Mouse (Mus musculus) kidney, embryonic 15.5 days (tissue): ENCODE results near the gene Taf5. TPM values are rescaled to one million over a fixed set of nuclear protein-coding genes. Genes with fewer than 3 reads are reported as not detected.

Experiments
- ATAC-seq: fragments of 200-750 bp; cut with Nextera tagmentation; replicated peaks from 2 replicates; pipeline ENCODE4 v1.8.0; 2017; ENCODE audit warnings: moderate TSS enrichment; ENCODE audit not compliant: low FRiP score
- H3K27ac ChIP-seq: fragments of 300-500 bp; sonication (generic); 2 replicates; pipeline ENCODE4 v1.5.1; 2015; ENCODE audit warnings: mild to moderate bottlenecking, inconsistent platforms
- H3K27me3 ChIP-seq: fragments of 300-500 bp; sonication (generic); 2 replicates; pipeline ENCODE4 v1.6.1; 2015; ENCODE audit warnings: inconsistent platforms
- H3K36me3 ChIP-seq: fragments of 300-500 bp; sonication (generic); 2 replicates; pipeline ENCODE4 v1.6.1; 2015; ENCODE audit warnings: inconsistent platforms
- H3K4me1 ChIP-seq: fragments of 300-500 bp; sonication (generic); 2 replicates; pipeline ENCODE4 v1.6.1; 2015; ENCODE audit warnings: inconsistent platforms
- H3K4me2 ChIP-seq: fragments of 300-500 bp; sonication (generic); 2 replicates; pipeline ENCODE4 v1.6.1; 2015; ENCODE audit warnings: moderate library complexity, mild to moderate bottlenecking, inconsistent platforms
- H3K4me3 ChIP-seq: fragments of 300-500 bp; sonication (generic); replicated peaks from 2 replicates; pipeline ENCODE4 v1.5.1; 2015; ENCODE audit warnings: mild to moderate bottlenecking, inconsistent platforms
- H3K9ac ChIP-seq: fragments of 300-500 bp; sonication (generic); 2 replicates; pipeline ENCODE4 v1.6.1; 2015; ENCODE audit warnings: mild to moderate bottlenecking, inconsistent platforms
- H3K9me3 ChIP-seq: fragments of 300-500 bp; sonication (generic); replicated peaks from 2 replicates; pipeline ENCODE4 v1.6.1; 2016; ENCODE audit warnings: inconsistent platforms
- WGBS: fragments of 180-500 bp; shearing (Covaris S2); methylation state at CpG from one replicate; pipeline ENCODE4 v1.1.7; 2015; ENCODE audit warnings: mixed read lengths; 5-methylcytosine and 5-hydroxymethylcytosine counted together
- polyA plus RNA-seq: library from polyadenylated mRNA; unstranded; fragments of >200 nt; fragmentation: Nextera tagmentation; extraction: Ambion mirVana; gene quantifications from 2 replicates; pipeline ENCODE4 v1.2.1, GENCODE M21; 2015

Gene Taf5
- polyA plus RNA-seq, result 5.4 and 5.9 TPM in 2 replicates

DNA sequence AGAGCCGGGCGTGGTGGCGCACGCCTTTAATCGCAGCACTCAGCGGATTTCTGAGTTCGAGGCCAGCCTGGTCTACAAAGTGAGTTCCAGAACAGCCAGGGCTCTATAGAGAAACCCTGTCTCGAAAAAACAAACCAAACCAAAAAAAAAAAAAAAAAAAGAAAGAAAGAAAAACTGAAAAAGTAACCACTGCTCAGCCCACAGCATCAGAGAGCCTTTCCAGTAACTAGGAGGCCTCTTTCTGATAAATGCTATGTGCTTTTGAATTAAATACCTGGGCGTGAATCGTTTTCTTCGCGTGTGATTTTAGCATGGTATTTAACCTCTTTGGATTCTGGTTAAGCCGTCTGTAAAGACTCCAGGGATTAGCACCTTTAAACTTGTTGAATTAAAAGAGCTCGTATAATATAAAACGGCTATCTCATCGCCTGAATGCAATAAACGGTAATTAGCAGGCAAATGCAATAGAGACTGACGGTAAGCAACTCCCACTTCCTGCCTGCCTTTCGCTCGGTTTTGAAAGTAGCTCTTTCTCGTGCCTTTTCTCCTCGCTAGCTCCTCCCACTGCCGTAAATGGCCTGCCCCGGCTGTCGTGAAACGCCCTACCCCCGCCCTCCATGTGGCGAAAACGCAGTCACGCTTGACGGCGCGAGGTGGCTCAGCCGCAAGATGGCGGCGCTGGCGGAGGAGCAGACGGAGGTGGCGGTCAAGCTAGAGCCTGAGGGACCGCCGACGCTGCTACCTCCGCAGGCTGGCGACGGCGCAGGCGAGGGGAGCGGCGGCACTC is at the start of gene Taf5:
Gene Taf5, plus strand, starts transcription at position 651 of the 787 bp plus-strand sequence.
- Histone ChIP-seq H3K4me1 (peaks cover 18% of the 10 kb centered on the region), H3K36me3 (peaks cover 18% of the 10 kb centered on the region), H3K27ac (peak within 1 kb of the TSS; percentile 91), H3K4me3 (peak within 1 kb of the TSS; percentile 86), H3K9ac (peak within 1 kb of the TSS; percentile 92), H3K27me3 (no peaks in the 10 kb centered on the region), H3K4me2 (peak within 1 kb of the TSS; percentile 71), H3K9me3 (no peaks in the 10 kb centered on the region)
- peak; percentile 80 for ATAC-seq
- 8% methylated on average over 49 of the region's 49 CpGs for WGBS

- Histone ChIP-seq H3K27me3 (peaks cover 63% of the 10 kb centered on the region), H3K4me3 (no peak overlapping the region), H3K27ac (no peak overlapping the region), H3K4me1 (peaks cover 25% of the 10 kb centered on the region), H3K4me2 (no peak overlapping the region), H3K9ac (no peak overlapping the region), H3K9me3 (no peaks in the 10 kb centered on the region), H3K36me3 (no peaks in the 10 kb centered on the region)
- no peak for ATAC-seq
- 3% methylated on average over 3 of the region's 3 CpGs for WGBS
Measured at GRCm38 (mm10) chr19:47017831-47018230, 49.7 kb upstream of the Taf5 start.

GRCm38 (mm10) chr19:47018330-47018729 is 49.2 kb upstream of the Taf5 start:
- Histone ChIP-seq H3K4me3 (no peak overlapping the region), H3K36me3 (no peaks in the 10 kb centered on the region), H3K27me3 (peaks cover 58% of the 10 kb centered on the region), H3K4me2 (no peak overlapping the region), H3K27ac (no peak overlapping the region), H3K4me1 (peaks cover 25% of the 10 kb centered on the region), H3K9ac (no peak overlapping the region), H3K9me3 (no peaks in the 10 kb centered on the region)
- WGBS, result 24% methylated on average over 2 of the region's 2 CpGs
- no peak for ATAC-seq

DNA sequence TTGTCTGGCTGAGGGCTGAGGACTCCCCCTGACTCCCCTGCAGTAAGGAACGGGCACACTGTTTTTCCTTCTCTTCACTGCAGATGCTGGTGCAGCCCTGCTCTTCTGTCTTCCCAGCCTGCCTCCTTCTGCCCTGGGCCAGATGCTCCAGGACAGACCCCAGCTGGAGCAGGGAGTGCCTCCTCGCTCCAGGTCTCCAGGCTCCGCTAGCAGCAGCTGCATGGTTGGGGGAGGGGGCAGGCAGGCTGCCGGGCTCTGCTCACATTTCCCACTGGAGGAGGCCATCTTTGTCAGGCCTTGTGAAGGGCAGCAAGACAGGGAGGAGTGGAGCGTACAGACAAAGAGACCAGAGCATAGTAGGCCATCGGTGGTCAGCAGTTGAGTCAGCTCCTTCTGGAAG is 48.2 kb upstream of the Taf5 start:
- Histone ChIP-seq H3K9ac (no peak overlapping the region), H3K27ac (no peak overlapping the region), H3K9me3 (no peaks in the 10 kb centered on the region), H3K36me3 (no peaks in the 10 kb centered on the region), H3K4me1 (peaks cover 20% of the 10 kb centered on the region), H3K4me2 (no peak overlapping the region), H3K4me3 (no peak overlapping the region), H3K27me3 (peaks cover 48% of the 10 kb centered on the region)
- ATAC-seq, result no peak
- 18% methylated on average over 6 of the region's 6 CpGs for WGBS

GRCm38 (mm10) chr19:47022709-47023108 is 44.8 kb upstream of the Taf5 start:
- no peak overlapping the region for H3K4me2 ChIP-seq
- no peaks in the 10 kb centered on the region for H3K9me3 ChIP-seq
- H3K4me1 ChIP-seq, result no peaks in the 10 kb centered on the region
- no peak overlapping the region for H3K4me3 ChIP-seq
- H3K9ac ChIP-seq, result no peak overlapping the region
- peaks cover 19% of the 10 kb centered on the region for H3K27me3 ChIP-seq
- H3K36me3 ChIP-seq, result no peaks in the 10 kb centered on the region
- H3K27ac ChIP-seq, result no peak overlapping the region
- ATAC-seq, result no peak
- WGBS, result 77% methylated on average over 4 of the region's 4 CpGs

GRCm38 (mm10) chr19:47023546-47023945 is 44.0 kb upstream of the Taf5 start:
- Histone ChIP-seq H3K9ac (no peak overlapping the region), H3K9me3 (no peaks in the 10 kb centered on the region), H3K4me2 (no peak overlapping the region), H3K27ac (no peak overlapping the region), H3K4me1 (no peaks in the 10 kb centered on the region), H3K27me3 (peaks cover 10% of the 10 kb centered on the region), H3K4me3 (no peak overlapping the region), H3K36me3 (no peaks in the 10 kb centered on the region)
- ATAC-seq, result no peak
- WGBS, result 85% methylated on average over 13 of the region's 13 CpGs

DNA sequence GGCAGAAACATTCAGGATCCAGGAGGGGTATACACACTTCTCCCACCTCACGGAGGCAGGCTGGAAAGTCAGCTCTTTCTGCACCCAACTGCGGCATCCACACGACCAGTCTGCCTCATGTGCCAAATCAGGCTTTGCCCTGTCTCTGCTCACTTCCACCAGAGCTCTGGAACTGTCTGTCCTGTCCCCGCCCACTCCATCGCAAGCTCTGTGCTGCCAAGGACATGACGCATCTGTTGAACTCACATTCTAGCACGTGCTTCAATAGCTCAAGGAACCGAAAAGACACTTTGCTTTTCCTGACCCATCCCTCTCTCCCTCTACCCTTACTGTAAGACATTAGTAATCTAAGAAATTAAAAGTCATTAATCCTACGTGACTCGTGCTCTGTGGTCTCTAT is 42.6 kb upstream of the Taf5 start:
- WGBS, result 76% methylated on average over 10 of the region's 10 CpGs
- H3K4me1 ChIP-seq, result no peaks in the 10 kb centered on the region

GRCm38 (mm10) chr19:47026513-47026912 is 41.0 kb upstream of the Taf5 start:
- no peaks in the 10 kb centered on the region for H3K36me3 ChIP-seq
- no peak overlapping the region for H3K4me2 ChIP-seq
- no peaks in the 10 kb centered on the region for H3K27me3 ChIP-seq
- no peak for ATAC-seq
- H3K4me1 ChIP-seq, result no peaks in the 10 kb centered on the region
- no peak overlapping the region for H3K27ac ChIP-seq
- no peak overlapping the region for H3K9ac ChIP-seq
- no peak overlapping the region for H3K4me3 ChIP-seq
- H3K9me3 ChIP-seq, result no peaks in the 10 kb centered on the region
- WGBS, result 86% methylated on average over 4 of the region's 4 CpGs

More for the DNA sequence above, 42.6 kb upstream of the Taf5 start:
- H3K9me3 ChIP-seq, result no peaks in the 10 kb centered on the region
- ATAC-seq, result no peak
- H3K9ac ChIP-seq, result no peak overlapping the region
- H3K4me3 ChIP-seq, result no peak overlapping the region
- no peak overlapping the region for H3K4me2 ChIP-seq
- no peak overlapping the region for H3K27ac ChIP-seq
- no peaks in the 10 kb centered on the region for H3K36me3 ChIP-seq
- H3K27me3 ChIP-seq, result 0 out of 2 replicates have a peak, but pooled peaks cover under 1% of the 10 kb centered on the region

GRCm38 (mm10) chr19:47029796-47030195 is 37.8 kb upstream of the Taf5 start:
- H3K9me3 ChIP-seq, result no peaks in the 10 kb centered on the region
- ATAC-seq, result no peak
- WGBS, result 68% methylated on average over 9 of the region's 9 CpGs

GRCm38 (mm10) chr19:47031770-47032169 is 35.8 kb upstream of the Taf5 start:
- Histone ChIP-seq H3K9me3 (no peaks in the 10 kb centered on the region), H3K9ac (no peak overlapping the region), H3K4me2 (no peak overlapping the region), H3K27ac (no peak overlapping the region), H3K4me1 (no peaks in the 10 kb centered on the region), H3K36me3 (peaks cover 43% of the 10 kb centered on the region), H3K27me3 (no peaks in the 10 kb centered on the region), H3K4me3 (no peak overlapping the region)
- 89% methylated on average over 6 of the region's 6 CpGs for WGBS
- ATAC-seq, result no peak

More at GRCm38 (mm10) chr19:47029796-47030195, 37.8 kb upstream of the Taf5 start:
- no peak overlapping the region for H3K27ac ChIP-seq
- H3K9ac ChIP-seq, result no peak overlapping the region
- no peak overlapping the region for H3K4me2 ChIP-seq
- H3K36me3 ChIP-seq, result peaks cover 26% of the 10 kb centered on the region
- H3K4me1 ChIP-seq, result no peaks in the 10 kb centered on the region
- no peak overlapping the region for H3K4me3 ChIP-seq
- no peaks in the 10 kb centered on the region for H3K27me3 ChIP-seq

DNA sequence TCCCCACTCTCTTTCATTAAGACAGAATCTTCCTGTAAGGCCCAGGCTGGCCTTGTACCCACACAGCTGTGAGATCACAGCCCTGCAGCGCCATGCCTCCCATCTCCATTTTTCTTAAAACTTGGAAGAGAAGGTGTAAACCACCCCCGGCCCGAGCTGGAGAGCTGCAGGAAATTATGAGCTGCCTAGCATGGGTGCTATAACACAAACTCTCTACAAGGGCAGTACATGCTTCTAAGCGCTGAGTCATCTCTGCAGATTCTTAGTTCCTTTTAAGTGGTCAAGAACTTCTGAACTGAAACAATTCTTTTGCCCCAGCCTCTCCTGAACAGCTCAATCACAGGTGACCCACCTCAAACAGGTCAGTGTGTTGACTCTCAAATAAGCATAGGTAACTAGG is 32.6 kb upstream of the Taf5 start:
- 89% methylated on average over 4 of the region's 4 CpGs for WGBS
- Histone ChIP-seq H3K36me3 (peaks cover 71% of the 10 kb centered on the region), H3K4me3 (no peak overlapping the region), H3K4me1 (no peaks in the 10 kb centered on the region), H3K9ac (no peak overlapping the region), H3K27ac (no peak overlapping the region), H3K4me2 (no peak overlapping the region), H3K27me3 (no peaks in the 10 kb centered on the region), H3K9me3 (no peaks in the 10 kb centered on the region)
- ATAC-seq, result no peak

DNA sequence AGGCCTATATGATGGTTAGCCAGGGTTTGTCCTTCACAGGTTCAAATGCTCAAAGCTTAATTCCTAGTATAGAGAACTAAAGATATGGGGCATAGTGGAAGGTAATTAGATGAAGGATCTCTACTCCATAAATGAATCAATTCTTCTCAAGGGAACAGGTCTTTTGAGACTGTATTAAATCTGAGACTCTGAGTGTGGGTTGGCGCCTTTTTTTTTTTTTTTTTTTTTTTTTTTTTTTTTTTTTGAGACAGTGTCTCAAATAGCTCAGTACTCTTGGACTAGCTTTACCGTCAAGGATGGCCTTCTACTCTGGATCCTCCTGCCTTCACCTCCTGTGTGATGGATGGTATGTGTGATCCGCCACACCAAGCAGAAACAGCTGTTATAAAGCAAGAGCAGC is 30.9 kb upstream of the Taf5 start:
- WGBS, result 76% methylated on average over 3 of the region's 3 CpGs
- no peaks in the 10 kb centered on the region for H3K9me3 ChIP-seq
- H3K27ac ChIP-seq, result no peak overlapping the region
- H3K27me3 ChIP-seq, result no peaks in the 10 kb centered on the region
- no peak overlapping the region for H3K9ac ChIP-seq
- H3K4me2 ChIP-seq, result no peak overlapping the region
- no peaks in the 10 kb centered on the region for H3K4me1 ChIP-seq
- no peak overlapping the region for H3K4me3 ChIP-seq
- peaks cover 86% of the 10 kb centered on the region for H3K36me3 ChIP-seq
- no peak for ATAC-seq
